ENCODE assay signal across 12 mouse cellular contexts in the genomic region with DNA sequence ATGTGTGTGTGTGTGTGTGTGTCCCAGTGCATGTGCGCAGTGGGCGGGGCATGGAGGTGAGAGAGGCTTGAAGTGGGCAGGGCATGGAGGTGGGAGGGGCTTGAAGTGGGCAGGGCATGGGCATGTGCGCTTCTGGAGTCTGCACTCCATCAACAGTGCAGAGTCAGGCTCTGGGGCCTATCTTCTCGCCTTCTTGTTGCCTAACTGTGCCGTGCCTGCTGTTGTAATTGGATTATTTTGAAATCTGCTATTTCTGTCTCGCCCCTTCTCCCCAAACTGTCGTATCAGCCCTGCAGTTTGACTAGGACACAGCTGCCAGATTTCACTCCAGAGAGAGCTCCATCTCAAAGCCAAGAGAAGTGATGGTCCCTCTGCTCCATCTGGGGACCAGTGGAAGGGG.
DNase-seq lines count a peak whose midpoint lies in the region; ATAC-seq lines count a peak whose summit lies in the region.
"Had no signal": no experiment of that assay in that cellular context is flagged by ENCODE, and none has a peak within 500 bp of the region (broad histone marks: within the 10 kb centered on the region; RNA-seq: fewer than 3 reads in every experiment).

No protein-coding gene starts in this region.

- H3K27ac ChIP-seq in heart, embryonic 10.5 days = no peak overlapping the region
- H3K27ac ChIP-seq in midbrain, embryonic 13.5 days = no peak overlapping the region
- H3K27ac ChIP-seq: macrophage; stomach, embryonic 15.5 days had no signal

- H3K36me3 ChIP-seq in heart, embryonic 10.5 days = peaks cover 3% of the 10 kb centered on the region; the same call in 1 of the 2 replicates
- no peaks in the 10 kb centered on the region for H3K36me3 ChIP-seq in midbrain, embryonic 13.5 days
- H3K36me3 ChIP-seq: stomach, embryonic 15.5 days had no signal

- H3K9ac ChIP-seq in midbrain, embryonic 13.5 days (replicated peaks) = no peak overlapping the region
- H3K9ac ChIP-seq: stomach, embryonic 15.5 days had no signal

- peak; percentile 6 for DNase-seq in CD4-positive, CD25-positive, alpha-beta regulatory T cell, adult 2 months (ENCODE audit: low read depth, low spot score)
- peak; percentile 37 to 42 for DNase-seq in heart, adult 9 months (ENCODE audit: low spot score in 2 of 2)
- no peak for DNase-seq in heart, embryonic 10.5 days (ENCODE audit: low spot score)
- peak; percentile 21 for DNase-seq in R1 (ENCODE audit: low read depth, low spot score)
- DNase-seq in lung, postnatal 10 days = peak; percentile 48
- DNase-seq in left cerebral cortex, adult 18-20 months (ENCODE audit: low spot score in 2 of 2) = no peak
- DNase-seq: cerebellum, adult 8-10 months; embryo, embryonic 11 days had no signal

- 71% methylated on average over 7 of the region's 7 CpGs for WGBS in heart, embryonic 10.5 days
- WGBS in midbrain, embryonic 13.5 days = 83% methylated on average over 7 of the region's 7 CpGs

- H3K9me3 ChIP-seq in heart, embryonic 10.5 days = no peaks in the 10 kb centered on the region
- no peaks in the 10 kb centered on the region for H3K9me3 ChIP-seq in midbrain, embryonic 13.5 days
- H3K9me3 ChIP-seq: stomach, embryonic 15.5 days had no signal

- H3K27me3 ChIP-seq in heart, embryonic 10.5 days (ENCODE audit: insufficient read depth, poor library complexity, severe bottlenecking) = no peaks in the 10 kb centered on the region
- no peaks in the 10 kb centered on the region for H3K27me3 ChIP-seq in midbrain, embryonic 13.5 days
- H3K27me3 ChIP-seq: stomach, embryonic 15.5 days had no signal

- no peak overlapping the region for H3K4me2 ChIP-seq in midbrain, embryonic 13.5 days (replicated peaks)
- H3K4me2 ChIP-seq: stomach, embryonic 15.5 days had no signal

- H3K4me1 ChIP-seq in heart, embryonic 10.5 days = no peaks in the 10 kb centered on the region
- no peaks in the 10 kb centered on the region for H3K4me1 ChIP-seq in midbrain, embryonic 13.5 days (replicated peaks)
- H3K4me1 ChIP-seq: stomach, embryonic 15.5 days had no signal

- no peak overlapping the region for H3K4me3 ChIP-seq in heart, embryonic 10.5 days
- no peak overlapping the region for H3K4me3 ChIP-seq in midbrain, embryonic 13.5 days (replicated peaks)
- H3K4me3 ChIP-seq: stomach, embryonic 15.5 days had no signal

- ATAC-seq in CD4-positive, CD25-positive, alpha-beta regulatory T cell, adult 4 months = no peak
- ATAC-seq in midbrain, embryonic 13.5 days = no peak

Comparison
In these comparisons a context has a peak if more than half of its experiments do, and no peak if none do; other contexts are left out.
1. DNase-seq: peak in CD4-positive, CD25-positive, alpha-beta regulatory T cell, adult 2 months (single experiment), heart, adult 9 months (2 of 2), R1 (single experiment) and lung, postnatal 10 days (single experiment); none in heart, embryonic 10.5 days (single experiment) and left cerebral cortex, adult 18-20 months (0 of 2).